Mouse (Mus musculus) erythroblast, embryonic 14.5 days (primary cell): ENCODE results near the gene Sap18.

Source experiments
- GATA1 ChIP-seq: IDR thresholded peaks from 2 replicates; pipeline ENCODE4 v1.6.1; 2012; ENCODE audit warnings: low read length, inconsistent platforms, mixed read lengths
- TAL1 ChIP-seq: IDR thresholded peaks from 3 replicates; pipeline ENCODE4 v1.6.1; 2012; ENCODE audit warnings: low read length, inconsistent platforms, mixed read lengths

DNA sequence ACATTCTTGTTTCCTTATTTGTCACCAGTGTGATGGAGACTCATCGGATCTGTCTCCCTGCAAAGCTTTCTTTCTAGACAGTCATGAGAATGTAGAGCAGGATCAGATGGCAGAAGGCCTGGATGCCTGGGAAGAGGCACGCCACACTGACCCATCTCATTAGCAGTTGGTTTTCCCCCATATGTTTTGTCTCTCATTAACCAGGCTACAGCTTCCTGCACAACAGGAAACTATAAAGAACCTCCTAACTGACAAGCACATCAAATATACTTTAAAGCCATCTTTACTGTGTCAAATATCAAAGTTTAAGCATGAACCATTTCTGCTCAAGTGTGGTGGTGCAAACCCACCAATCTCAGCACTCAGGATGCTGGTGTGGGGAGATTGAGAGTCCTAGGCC, 48.5 kb upstream of the Sap18 start:
- TF ChIP-seq GATA1 (no peak), TAL1 (no peak)
